Mouse (Mus musculus) layer of hippocampus, adult 11-12 months (tissue): ENCODE results near the gene Myh9.
A peak's percentile ranks its signal among the peaks of the same experiment; 100 is the strongest.

Experiments
- DNase-seq: peaks from one replicate; pipeline ENCODE4 v3.0.0; 2022; ENCODE audit warnings: low spot score

Gene Myh9

GRCm38 (mm10) chr15:77788356-77788755 is 53.6 kb downstream of the Myh9 start:
- no peak for DNase-seq

GRCm38 (mm10) chr15:77785807-77786206 is 56.2 kb downstream of the Myh9 start:
- DNase-seq, result no peak

- DNase-seq, result peak; percentile 75
Measured at GRCm38 (mm10) chr15:77784039-77784824, 57.7 kb downstream of the Myh9 start.

GRCm38 (mm10) chr15:77782449-77783014 is 59.4 kb downstream of the Myh9 start:
- DNase-seq, result no peak

GRCm38 (mm10) chr15:77775186-77775963 is 66.6 kb downstream of the Myh9 start:
- DNase-seq, result peak; percentile 81

GRCm38 (mm10) chr15:77774303-77774702 is 67.7 kb downstream of the Myh9 start:
- DNase-seq, result no peak

GRCm38 (mm10) chr15:77773099-77773915 is 68.7 kb downstream of the Myh9 start:
- DNase-seq, result no peak

GRCm38 (mm10) chr15:77770942-77771341 is 71.0 kb downstream of the Myh9 start:
- DNase-seq, result peak; percentile 51

- no peak for DNase-seq
Measured at GRCm38 (mm10) chr15:77770341-77770740, 71.6 kb downstream of the Myh9 start.

- no peak for DNase-seq
Measured at GRCm38 (mm10) chr15:77766981-77767380, 75.0 kb downstream of the Myh9 start.

GRCm38 (mm10) chr15:77765484-77766093 is 76.4 kb downstream of the Myh9 start:
- no peak for DNase-seq

- no peak for DNase-seq
Measured at GRCm38 (mm10) chr15:77764391-77765006, 77.5 kb downstream of the Myh9 start.

GRCm38 (mm10) chr15:77763702-77764101 is 78.3 kb downstream of the Myh9 start:
- DNase-seq, result no peak

GRCm38 (mm10) chr15:77763050-77763449 is 78.9 kb downstream of the Myh9 start:
- no peak for DNase-seq

- no peak for DNase-seq
Measured at GRCm38 (mm10) chr15:77761561-77762380, 80.2 kb downstream of the Myh9 start.

- DNase-seq, result peak; percentile 7
Measured at GRCm38 (mm10) chr15:77761083-77761482, 80.9 kb downstream of the Myh9 start.

GRCm38 (mm10) chr15:77760037-77760436 is 81.9 kb downstream of the Myh9 start:
- no peak for DNase-seq

GRCm38 (mm10) chr15:77757586-77758226 is 84.3 kb downstream of the Myh9 start:
- no peak for DNase-seq

GRCm38 (mm10) chr15:77756848-77757247 is 85.1 kb downstream of the Myh9 start, which contains the start of gene Apol8:
Apol8 (minus strand) TSS chr15:77757003.
- DNase-seq, result peak; percentile 71

GRCm38 (mm10) chr15:77756081-77756480 is 85.9 kb downstream of the Myh9 start:
- DNase-seq, result no peak
